Mouse (Mus musculus) embryonic stem cell, embryonic (primary cell): Measurements from ENCODE around the gene Myh8.

Experiments
- CTCF ChIA-PET, 4 experiments: fragments of 300-600 bp in 2 of 4; fragments of 350-600 bp in 2 of 4; sonication (Branson Sonifier 250); formaldehyde crosslinking; loops; one replicate each; lab custom pipeline; 2022; ENCODE audit warnings: inconsistent platforms in 2 of 4; lab: Charles Lee
- POLR2A ChIA-PET, 4 experiments: fragments of 300-600 bp in 2 of 4; fragments of 350-600 bp in 2 of 4; sonication (Branson Sonifier 250); formaldehyde crosslinking; loops; one replicate each; lab custom pipeline; 2022; ENCODE audit warnings: antibody characterized with exemption in 4 of 4, inconsistent platforms in 1 of 4; lab: Charles Lee

Gene Myh8

DNA sequence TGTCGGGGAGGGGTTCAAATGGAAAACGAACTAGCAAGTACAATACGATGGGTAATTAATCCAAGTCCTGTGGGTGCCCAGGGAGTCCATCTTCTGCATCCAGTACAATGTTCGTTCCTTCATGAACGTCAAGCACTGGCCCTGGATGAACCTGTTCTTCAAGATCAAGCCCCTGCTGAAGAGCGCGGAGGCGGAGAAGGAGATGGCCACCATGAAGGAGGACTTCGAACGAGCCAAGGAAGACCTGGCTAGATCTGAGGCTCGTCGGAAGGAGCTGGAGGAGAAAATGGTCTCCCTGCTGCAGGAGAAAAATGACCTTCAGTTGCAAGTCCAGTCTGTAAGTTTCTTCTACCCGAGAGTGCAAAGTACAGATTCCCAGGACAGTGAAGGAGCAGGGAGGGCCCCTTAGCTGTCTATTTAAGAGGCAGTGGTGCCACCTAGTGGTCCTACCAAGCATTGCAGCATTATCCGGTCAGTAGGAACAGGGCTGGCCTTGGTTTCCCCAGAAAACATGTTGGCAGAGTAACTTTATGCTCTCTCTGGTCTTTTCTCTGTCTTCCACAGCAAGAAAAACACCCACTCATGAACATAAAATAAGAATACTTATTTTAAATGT lies 73.3 kb downstream of the Myh8 start:
- ChIA-PET POLR2A (interaction anchor here in 1 of 4 experiments (2.0 kb wide), 1 partner anchor 238 kb away, joined by 6 read pairs; no protein-coding TSS in a partner anchor), CTCF (interaction anchor here (0.6 to 3.8 kb wide), 20 partner anchors 15 to 444 kb away, joined by 3 to 56 read pairs (median 4); no protein-coding TSS in a partner anchor)

DNA sequence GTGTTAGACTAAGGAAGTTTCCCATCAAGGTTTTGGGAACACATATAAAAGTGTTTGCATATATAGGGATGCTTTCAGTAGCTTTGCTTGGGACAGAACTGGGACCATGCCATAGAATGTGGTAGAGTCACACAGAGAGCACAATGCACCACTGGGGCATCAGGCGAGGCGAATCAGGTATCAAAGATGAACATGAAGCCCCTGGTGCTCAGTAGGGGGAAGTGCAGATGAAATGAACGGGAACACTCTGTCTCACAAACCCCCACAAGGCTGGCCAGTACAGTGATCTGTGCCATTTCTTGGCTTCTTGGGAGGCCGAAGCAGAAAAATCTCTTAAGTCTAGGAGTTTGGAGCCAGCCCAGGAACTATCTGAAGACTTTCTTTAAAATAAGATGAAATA lies 76.1 kb downstream of the Myh8 start:
- CTCF ChIA-PET, result interaction anchor here (0.5 to 2.5 kb wide), 5 partner anchors 87 to 306 kb away, joined by 3 to 12 read pairs (median 3); no protein-coding TSS in a partner anchor
- POLR2A ChIA-PET, result interaction anchor here in 1 of 4 experiments (1.0 kb wide), 1 partner anchor 12 kb away, joined by 3 read pairs; no protein-coding TSS in a partner anchor

DNA sequence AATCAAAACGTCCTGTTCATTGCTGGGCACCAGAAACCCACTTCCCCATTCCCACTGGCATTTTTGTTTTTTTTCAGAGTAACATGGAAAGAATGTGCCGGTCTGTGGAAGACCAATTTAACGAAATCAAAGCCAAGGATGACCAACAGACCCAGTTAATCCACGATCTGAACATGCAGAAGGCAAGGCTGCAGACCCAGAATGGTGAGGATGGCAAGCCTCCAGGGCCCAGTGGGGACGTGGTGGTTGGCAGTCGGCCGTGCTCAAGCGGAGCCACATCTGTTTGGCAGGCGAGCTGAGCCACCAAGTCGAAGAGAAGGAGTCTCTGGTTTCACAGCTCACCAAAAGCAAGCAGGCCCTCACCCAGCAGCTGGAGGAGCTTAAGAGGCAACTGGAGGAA lies 81.1 kb downstream of the Myh8 start:
- ChIA-PET CTCF (interaction anchor here in 1 of 4 experiments (0.8 kb wide), 1 partner anchor 15 kb away, joined by 4 read pairs; no protein-coding TSS in a partner anchor), POLR2A (no interaction called here)
